Mouse (Mus musculus): ENCODE results near the gene Cdk1.

- TF ChIP-seq POLR2A (IDR thresholded peaks at IDR 0.05; ENCODE audit: low read depth, low read length), result no peak
- TF ChIP-seq CTCF (IDR thresholded peaks at IDR 0.05; ENCODE audit: extremely low read depth, insufficient read depth, insufficient read length, insufficient replicate concordance), result no peak
These were observed 24.6 kb downstream of the Cdk1 start for GRCm38 (mm10) chr10:69328029-69328655.
